Mouse (Mus musculus) gastrocnemius, adult 8-10 months (tissue): ENCODE results near the gene Aldh4a1. TPM values are rescaled to one million over a fixed set of nuclear protein-coding genes. Genes with fewer than 3 reads are reported as not detected.

Source experiments
- DNase-seq, 2 experiments: peaks; one replicate each; pipeline ENCODE4 v3.0.0; 2022; ENCODE audit warnings: low spot score in 2 of 2
- total RNA-seq, 4 experiments: library from RNA; stranded (reverse); gene quantifications; 2 replicates each; pipeline ENCODE4 v1.2.4; 2022

The Aldh4a1 gene
- total RNA-seq = 10 to 100 TPM; 59.0 to 74.1 (median 66.3) TPM

- DNase-seq = peak; percentile 84 to 88
Measured at GRCm38 (mm10) chr4:139622373-139623282, at the start of gene Aldh4a1. Gene Aldh4a1, plus strand, starts transcription at chr4:139622866.

GRCm38 (mm10) chr4:139572928-139573512 is 49.6 kb upstream of the Aldh4a1 start:
- no peak for DNase-seq

GRCm38 (mm10) chr4:139574156-139574798 is 48.4 kb upstream of the Aldh4a1 start:
- DNase-seq = peak; percentile 97 to 99

- DNase-seq = peak in 1 of 2 experiments; percentile 25
Measured at GRCm38 (mm10) chr4:139574799-139575672, 47.6 kb upstream of the Aldh4a1 start.

- DNase-seq = no peak
Measured at GRCm38 (mm10) chr4:139575673-139576003, 47.0 kb upstream of the Aldh4a1 start.

- DNase-seq = no peak
Measured at GRCm38 (mm10) chr4:139576251-139576880, 46.3 kb upstream of the Aldh4a1 start.

- no peak for DNase-seq
Measured at GRCm38 (mm10) chr4:139577006-139577405, 45.7 kb upstream of the Aldh4a1 start.

GRCm38 (mm10) chr4:139578389-139578788 is 44.3 kb upstream of the Aldh4a1 start:
- DNase-seq = no peak

GRCm38 (mm10) chr4:139579003-139579402 is 43.7 kb upstream of the Aldh4a1 start:
- DNase-seq = no peak

GRCm38 (mm10) chr4:139579466-139579865 is 43.2 kb upstream of the Aldh4a1 start:
- DNase-seq = no peak

GRCm38 (mm10) chr4:139580663-139581336 is 41.9 kb upstream of the Aldh4a1 start:
- DNase-seq = no peak

GRCm38 (mm10) chr4:139581427-139582051 is 41.1 kb upstream of the Aldh4a1 start:
- no peak for DNase-seq

GRCm38 (mm10) chr4:139582346-139582745 is 40.3 kb upstream of the Aldh4a1 start:
- no peak for DNase-seq

- DNase-seq = no peak
Measured at GRCm38 (mm10) chr4:139582903-139583302, 39.8 kb upstream of the Aldh4a1 start.

- DNase-seq = no peak
Measured at GRCm38 (mm10) chr4:139583629-139584245, 38.9 kb upstream of the Aldh4a1 start.

- DNase-seq = no peak
Measured at GRCm38 (mm10) chr4:139584704-139585103, 38.0 kb upstream of the Aldh4a1 start.

GRCm38 (mm10) chr4:139585713-139586112 is 37.0 kb upstream of the Aldh4a1 start:
- DNase-seq = no peak

GRCm38 (mm10) chr4:139587370-139587769 is 35.3 kb upstream of the Aldh4a1 start:
- no peak for DNase-seq

- DNase-seq = no peak
Measured at GRCm38 (mm10) chr4:139587773-139588172, 34.9 kb upstream of the Aldh4a1 start.
